8 mouse cellular contexts compared by ENCODE assay signal in the genomic region with DNA sequence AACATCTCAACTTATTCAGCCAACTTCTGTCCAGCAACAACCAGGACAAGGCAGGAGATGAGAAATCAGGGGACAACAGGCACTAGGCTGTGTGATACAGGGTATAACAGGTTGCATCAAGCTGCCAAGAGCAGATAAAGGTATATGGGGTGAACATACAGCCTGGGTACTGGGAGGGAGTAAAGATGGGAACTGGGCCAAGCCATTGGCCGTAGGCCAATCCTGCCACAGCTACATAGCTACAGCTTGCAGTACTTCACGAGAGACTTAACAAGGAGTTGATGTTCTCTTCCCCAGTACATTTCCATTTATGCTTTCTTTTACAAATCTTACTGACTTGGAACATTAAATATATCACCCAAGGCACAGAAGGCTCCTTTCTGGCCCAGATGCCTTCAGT.
DNase-seq lines count a peak whose midpoint lies in the region; ATAC-seq and TF ChIP-seq lines count a peak whose summit lies in the region.

No protein-coding gene starts in this region.

- no peak for TF ChIP-seq CTCF in intestine, postnatal 0 days (IDR thresholded peaks at IDR 0.05; ENCODE audit: low read depth)

- H3K9me3 ChIP-seq in intestine, embryonic 14.5 days (ENCODE audit: control insufficient read depth, low read length): no peaks in the 10 kb centered on the region
- H3K9me3 ChIP-seq in intestine, postnatal 0 days (ENCODE audit: control insufficient read depth): no peaks in the 10 kb centered on the region

- no peak overlapping the region for H3K4me2 ChIP-seq in intestine, embryonic 14.5 days (ENCODE audit: low read length)
- H3K4me2 ChIP-seq in intestine, postnatal 0 days (replicated peaks; ENCODE audit: low read depth): no peak overlapping the region

- 53% methylated on average over 2 of the region's 2 CpGs for WGBS in intestine, embryonic 14.5 days
- 57% methylated on average over 2 of the region's 2 CpGs for WGBS in intestine, postnatal 0 days

- H3K9ac ChIP-seq in intestine, embryonic 14.5 days (ENCODE audit: low read length): no peak overlapping the region
- H3K9ac ChIP-seq in intestine, postnatal 0 days (ENCODE audit: low read depth, low read length): no peak overlapping the region

- H3K36me3 ChIP-seq in intestine, embryonic 14.5 days (ENCODE audit: control insufficient read depth, insufficient read depth, low read length): no peaks in the 10 kb centered on the region; the same call in 1 of the 2 replicates
- H3K36me3 ChIP-seq in intestine, postnatal 0 days (ENCODE audit: control insufficient read depth, insufficient read depth): no peaks in the 10 kb centered on the region

- no peaks in the 10 kb centered on the region for H3K27me3 ChIP-seq in intestine, embryonic 14.5 days (replicated peaks; ENCODE audit: control insufficient read depth, insufficient read depth, low read length)
- no peaks in the 10 kb centered on the region for H3K27me3 ChIP-seq in intestine, postnatal 0 days (replicated peaks; ENCODE audit: control insufficient read depth, insufficient read depth, low read length)

- ATAC-seq in intestine, embryonic 14.5 days (replicated peaks; ENCODE audit: low FRiP score, low TSS enrichment, low read depth): no peak
- ATAC-seq in intestine, postnatal 0 days: no peak

- H3K27ac ChIP-seq in intestine, embryonic 14.5 days (ENCODE audit: low read depth): peak overlapping the region; percentile 27; the same call in 1 of the 2 replicates
- no peak overlapping the region for H3K27ac ChIP-seq in intestine, postnatal 0 days (ENCODE audit: low read depth, low read length)

- H3K4me1 ChIP-seq in intestine, embryonic 14.5 days (replicated peaks; ENCODE audit: control insufficient read depth, insufficient read depth, low read length): 0 out of 2 replicates have a peak, but pooled peaks cover 2% of the 10 kb centered on the region
- H3K4me1 ChIP-seq in intestine, postnatal 0 days (replicated peaks; ENCODE audit: control insufficient read depth, insufficient read depth, low read length): no peaks in the 10 kb centered on the region

- H3K4me3 ChIP-seq in intestine, embryonic 14.5 days (ENCODE audit: low read depth, low read length): no peak overlapping the region
- H3K4me3 ChIP-seq in intestine, postnatal 0 days (ENCODE audit: low read depth, low read length): no peak overlapping the region

- DNase-seq in adrenal gland, adult 2 months: peak; percentile 27
- no peak for DNase-seq in adrenal gland, adult 8-10 months
- DNase-seq in intestine, embryonic 14.5 days (ENCODE audit: low spot score): no peak
- DNase-seq in right cerebral cortex, adult 18-20 months: peak; percentile 73
- no peak for DNase-seq in right cerebral cortex, postnatal 25 days
- DNase-seq in telencephalon, adult 2 months (ENCODE audit: low read depth, low spot score): peak; percentile 51
- no peak for DNase-seq in testis, postnatal 10 days (ENCODE audit: low spot score)

Comparison
In these comparisons a context has a peak if more than half of its experiments do, and no peak if none do; other contexts are left out.
1. DNase-seq: peak in adrenal gland, adult 2 months (single experiment), right cerebral cortex, adult 18-20 months (single experiment) and telencephalon, adult 2 months (single experiment); none in adrenal gland, adult 8-10 months (single experiment), intestine, embryonic 14.5 days (single experiment), right cerebral cortex, postnatal 25 days (single experiment) and testis, postnatal 10 days (single experiment).